Mouse (Mus musculus) hematopoietic stem cell, adult 5-6 weeks (primary cell): ENCODE results near the gene Fastkd1. TPM values are rescaled to one million over a fixed set of nuclear protein-coding genes. Genes with fewer than 3 reads are reported as not detected.

Experiments
- ATAC-seq, 2 experiments: fragments of 125-278 bp in 1 of 2; replicated peaks in 1 of 2; 2 replicates each; pipeline ENCODE4 v1.8.0; 2016 to 2017; ENCODE audit warnings: inconsistent platforms in 2 of 2, mild to moderate bottlenecking in 2 of 2, moderate number of reproducible peaks in 2 of 2, low read depth in 1 of 2, moderate TSS enrichment in 1 of 2; ENCODE audit not compliant: low FRiP score in 2 of 2, poor library complexity in 2 of 2, severe bottlenecking in 2 of 2, insufficient read depth in 1 of 2, low TSS enrichment in 1 of 2
- total RNA-seq: library from RNA; stranded (forward); fragments of 172-1452, 232-1000 nt; gene quantifications from 2 replicates; pipeline ENCODE4 v1.2.3, GENCODE M21; 2017

The Fastkd1 gene
- 16.5 and 18.6 TPM in 2 replicates for total RNA-seq

GRCm38 (mm10) chr2:69712981-69713625 lies at the start of gene Fastkd1:
Fastkd1 (minus strand) TSS chr2:69713516.
- ATAC-seq, result peak; percentile 99 to 100

- no peak for ATAC-seq
Measured at GRCm38 (mm10) chr2:69760980-69761379, 47.7 kb upstream of the Fastkd1 start.

GRCm38 (mm10) chr2:69745091-69745490 lies 31.8 kb upstream of the Fastkd1 start:
- no peak for ATAC-seq

GRCm38 (mm10) chr2:69723519-69723825 lies 10.2 kb upstream of the Fastkd1 start:
- ATAC-seq, result no peak

GRCm38 (mm10) chr2:69722650-69723518 lies 9.6 kb upstream of the Fastkd1 start:
- peak; percentile 87 to 91 for ATAC-seq

- 0 out of 4 replicates have a peak, but pooled peaks of 1 of the 2 experiments have one; percentile 15 for ATAC-seq
Measured at GRCm38 (mm10) chr2:69722273-69722649, 8.9 kb upstream of the Fastkd1 start, which contains the start of gene Ppig. Ppig (plus strand) TSS chr2:69722545.

- no peak for ATAC-seq
Measured at GRCm38 (mm10) chr2:69719121-69719520, 5.8 kb upstream of the Fastkd1 start.

- ATAC-seq, result peak in 1 of 2 experiments; percentile 40; a peak in 1 of 4 replicates
Measured at GRCm38 (mm10) chr2:69716483-69716882, 3.2 kb upstream of the Fastkd1 start.

GRCm38 (mm10) chr2:69714126-69714525 lies 810 bp upstream of the Fastkd1 start:
- no peak for ATAC-seq

GRCm38 (mm10) chr2:69713626-69714014 lies 304 bp upstream of the Fastkd1 start:
- no peak for ATAC-seq

GRCm38 (mm10) chr2:69712171-69712570 lies 1.1 kb downstream of the Fastkd1 start:
- ATAC-seq, result no peak

GRCm38 (mm10) chr2:69700446-69700845 lies 12.9 kb downstream of the Fastkd1 start:
- ATAC-seq, result no peak

GRCm38 (mm10) chr2:69693501-69693900 lies 19.8 kb downstream of the Fastkd1 start:
- no peak for ATAC-seq

GRCm38 (mm10) chr2:69690843-69691242 lies 22.5 kb downstream of the Fastkd1 start:
- no peak for ATAC-seq

GRCm38 (mm10) chr2:69690214-69690613 lies 23.1 kb downstream of the Fastkd1 start:
- ATAC-seq, result no peak

- no peak for ATAC-seq
Measured at GRCm38 (mm10) chr2:69684488-69684887, 28.8 kb downstream of the Fastkd1 start.

- ATAC-seq, result no peak
Measured at GRCm38 (mm10) chr2:69683036-69683805, 30.1 kb downstream of the Fastkd1 start.

GRCm38 (mm10) chr2:69681931-69682330 lies 31.4 kb downstream of the Fastkd1 start:
- no peak for ATAC-seq
